Mouse (Mus musculus) limb, embryonic 14.5 days (tissue): ENCODE results near the gene Donson. TPM values are rescaled to one million over a fixed set of nuclear protein-coding genes. Genes with fewer than 3 reads are reported as not detected.

Experiments used
- ATAC-seq: fragments of 200-750 bp; cut with Nextera tagmentation; 2 replicates; pipeline ENCODE4 v1.8.0; 2017; ENCODE audit warnings: low read depth, moderate number of reproducible peaks, moderate TSS enrichment; ENCODE audit not compliant: low FRiP score
- DNase-seq: peaks from one replicate; pipeline ENCODE4 v3.0.0-alpha.2; 2015; ENCODE audit warnings: low spot score
- H3K27ac ChIP-seq: fragments of 300-500 bp; sonication (generic); replicated peaks from 2 replicates; pipeline ENCODE4 v1.5.1; 2014; ENCODE audit warnings: low read depth, mild to moderate bottlenecking, low read length, moderate library complexity, mixed read lengths
- H3K27me3 ChIP-seq: fragments of 300-500 bp; sonication (generic); 2 replicates; pipeline ENCODE4 v1.6.1; 2014; ENCODE audit warnings: low read length, mixed read lengths; ENCODE audit not compliant: control insufficient read depth, insufficient read depth
- H3K36me3 ChIP-seq: fragments of 300-500 bp; sonication (generic); 2 replicates; pipeline ENCODE4 v1.6.1; 2014; ENCODE audit warnings: mild to moderate bottlenecking, low read length, moderate library complexity, mixed read lengths; ENCODE audit not compliant: control insufficient read depth, insufficient read depth
- H3K4me1 ChIP-seq: fragments of 300-500 bp; sonication (generic); 2 replicates; pipeline ENCODE4 v1.6.1; 2014; ENCODE audit warnings: antibody characterized with exemption, low read length, mixed read lengths; ENCODE audit not compliant: control insufficient read depth, insufficient read depth
- H3K4me2 ChIP-seq: fragments of 300-500 bp; sonication (generic); replicated peaks from 2 replicates; pipeline ENCODE4 v1.6.1; 2014; ENCODE audit warnings: low read depth, mild to moderate bottlenecking, low read length, moderate library complexity; ENCODE audit not compliant: severe bottlenecking
- H3K4me3 ChIP-seq: fragments of 300-500 bp; sonication (generic); replicated peaks from 2 replicates; pipeline ENCODE4 v1.5.1; 2014; ENCODE audit warnings: low read length
- H3K9ac ChIP-seq: fragments of 300-500 bp; sonication (generic); 2 replicates; pipeline ENCODE4 v1.6.1; 2014; ENCODE audit warnings: mild to moderate bottlenecking, low read depth, low read length, moderate library complexity; ENCODE audit not compliant: severe bottlenecking
- H3K9me3 ChIP-seq: fragments of 300-500 bp; sonication (generic); 2 replicates; pipeline ENCODE4 v1.6.1; 2016; ENCODE audit warnings: low read length; ENCODE audit not compliant: control insufficient read depth
- POLR2A ChIP-seq: fragments of 200-500 bp; IDR thresholded peaks from 2 replicates; pipeline ENCODE4 v1.8.0; 2012; ENCODE audit warnings: inconsistent platforms, mild to moderate bottlenecking, moderate library complexity, borderline replicate concordance; ENCODE audit not compliant: insufficient read depth, insufficient read length; ENCODE audit errors: extremely low read depth
- WGBS: fragments of 180-500 bp; shearing (Covaris S2); extraction: QIAGEN DNeasy Blood & Tissue Kit; methylation state at CpG from one replicate; pipeline ENCODE4 v1.1.7; 2014; 5-methylcytosine and 5-hydroxymethylcytosine counted together
- polyA plus RNA-seq, 2 experiments: library from polyadenylated mRNA; depleted of rRNA in 1 of 2; stranded (reverse) in 1 of 2; unstranded in 1 of 2; fragments of >200 nt; fragmentation: Nextera tagmentation in 1 of 2; extraction: Ambion mirVana in 1 of 2; gene quantifications; 2 replicates each; pipeline versions ENCODE4 v1.2.1 to v1.2.3; 2012 to 2014

Donson gene
- polyA plus RNA-seq, 2 experiments, result 19.8 to 33.2 TPM

- no peak for DNase-seq
- under 1% methylated on average over 29 of the region's 51 CpGs for WGBS
- Histone ChIP-seq H3K9me3 (no peaks in the 10 kb centered on the region), H3K9ac (peak overlapping the region; percentile 87), H3K36me3 (peaks cover 26% of the 10 kb centered on the region), H3K27ac (0 out of 2 replicates have a peak overlapping the region, but pooled peaks have one; percentile 48), H3K4me3 (peak overlapping the region; percentile 90), H3K4me2 (peak overlapping the region; percentile 86), H3K27me3 (no peaks in the 10 kb centered on the region), H3K4me1 (peaks cover 8% of the 10 kb centered on the region; the same call in 1 of the 2 replicates)
- no peak for TF ChIP-seq POLR2A
- peak; percentile 27; the same call in 1 of the 2 replicates for ATAC-seq
Measured at GRCm38 (mm10) chr16:91688023-91688618, 449 bp downstream of the Donson start.

DNA sequence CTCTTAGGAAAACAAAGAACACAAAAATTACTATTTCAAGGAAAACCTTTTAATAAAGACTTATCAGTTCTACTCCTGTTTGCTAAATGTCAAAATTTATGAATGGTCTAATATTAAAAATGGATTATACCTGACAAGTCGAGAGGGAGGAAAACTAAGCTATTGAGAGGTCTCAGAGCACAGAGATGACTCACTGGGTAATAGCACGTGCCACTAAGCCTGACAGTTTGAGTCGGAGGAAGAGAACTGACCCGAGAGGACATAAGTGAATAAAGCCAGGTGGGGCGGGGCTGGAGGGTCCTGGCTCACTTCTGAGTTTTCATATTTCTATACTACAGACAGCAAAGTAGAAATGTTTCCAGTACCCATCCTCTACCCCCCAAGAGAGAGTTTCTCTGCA lies 2.2 kb downstream of the Donson start:
- WGBS, result 82% methylated on average over 5 of the region's 5 CpGs
- no peaks in the 10 kb centered on the region for H3K27me3 ChIP-seq
- DNase-seq (no peak), ATAC-seq (no peak)
- H3K9ac ChIP-seq, result no peak overlapping the region
- H3K36me3 ChIP-seq, result peaks cover 42% of the 10 kb centered on the region
- H3K9me3 ChIP-seq, result no peaks in the 10 kb centered on the region
- no peak overlapping the region for H3K4me2 ChIP-seq
- TF ChIP-seq POLR2A, result no peak
- no peak overlapping the region for H3K4me3 ChIP-seq
- no peak overlapping the region for H3K27ac ChIP-seq
- H3K4me1 ChIP-seq, result peaks cover 8% of the 10 kb centered on the region; the same call in 1 of the 2 replicates

DNA sequence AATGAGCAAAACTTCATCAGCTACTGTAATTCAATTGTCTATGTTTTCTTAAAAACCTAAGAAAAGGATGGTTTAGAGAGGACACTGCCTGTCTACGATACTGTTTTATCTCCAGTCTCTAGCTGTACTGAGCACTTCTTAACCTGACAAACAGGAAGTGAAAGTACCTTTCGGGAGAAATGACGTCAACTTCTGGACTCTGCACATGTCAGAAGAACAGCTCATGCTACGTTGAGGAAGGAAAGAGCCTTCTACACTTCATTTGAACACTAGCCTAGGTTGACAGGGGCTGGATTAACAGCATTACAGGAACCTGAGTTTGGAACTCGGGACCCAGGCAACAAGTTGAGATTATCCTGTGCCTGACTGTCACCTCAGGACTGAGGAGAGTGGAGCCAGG lies 3.0 kb downstream of the Donson start:
- TF ChIP-seq POLR2A, result no peak
- no peaks in the 10 kb centered on the region for H3K9me3 ChIP-seq
- peaks cover 38% of the 10 kb centered on the region for H3K36me3 ChIP-seq
- peaks cover 8% of the 10 kb centered on the region; the same call in 1 of the 2 replicates for H3K4me1 ChIP-seq
- H3K4me3 ChIP-seq, result no peak overlapping the region
- DNase-seq (no peak), ATAC-seq (no peak)
- no peak overlapping the region for H3K4me2 ChIP-seq
- no peaks in the 10 kb centered on the region for H3K27me3 ChIP-seq
- no peak overlapping the region for H3K9ac ChIP-seq
- 85% methylated on average over 5 of the region's 5 CpGs for WGBS
- H3K27ac ChIP-seq, result no peak overlapping the region

- DNase-seq, result no peak
Measured at GRCm38 (mm10) chr16:91680656-91681055, 7.9 kb downstream of the Donson start.

DNA sequence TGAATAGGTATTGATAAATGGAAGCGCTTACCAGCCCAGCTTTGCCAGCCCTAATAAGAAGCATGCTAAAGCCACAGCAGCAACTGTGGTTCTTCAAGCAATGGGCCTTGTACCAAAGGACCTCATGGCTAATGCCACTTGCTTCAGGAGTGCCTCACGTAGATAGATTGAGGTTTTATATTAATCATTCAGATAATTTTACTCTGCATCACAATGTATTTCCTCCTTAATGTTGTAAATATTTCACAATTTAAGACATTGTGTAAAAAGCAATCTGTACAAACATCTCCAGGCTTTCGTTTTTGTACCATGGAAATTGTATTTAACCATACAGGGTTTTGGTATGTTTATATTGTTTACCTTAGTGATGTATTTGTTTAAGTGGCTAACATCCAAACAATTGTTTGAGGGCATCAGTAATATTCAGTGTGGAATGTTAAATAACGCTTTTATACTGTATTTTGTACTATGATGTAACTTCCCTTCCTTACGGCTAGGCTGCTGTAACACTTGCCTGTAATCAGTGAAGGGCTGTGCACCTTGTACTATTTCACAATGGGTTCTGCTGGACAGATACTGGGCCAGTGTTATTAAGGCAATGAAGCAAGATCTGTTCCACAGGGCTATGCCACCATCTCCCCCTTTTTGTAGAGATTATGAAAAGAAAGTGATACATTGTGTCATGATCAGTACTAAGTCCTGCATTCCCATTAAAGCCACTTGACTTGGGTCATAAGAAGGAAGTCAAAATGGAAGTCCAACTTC lies 10.2 kb downstream of the Donson start:
- no peak overlapping the region for H3K4me3 ChIP-seq
- H3K4me2 ChIP-seq, result no peak overlapping the region
- 89% methylated on average over 5 of the region's 5 CpGs for WGBS
- H3K36me3 ChIP-seq, result peaks cover 81% of the 10 kb centered on the region
- no peak overlapping the region for H3K27ac ChIP-seq
- H3K9ac ChIP-seq, result no peak overlapping the region
- no peaks in the 10 kb centered on the region for H3K27me3 ChIP-seq
- TF ChIP-seq POLR2A, result no peak
- no peaks in the 10 kb centered on the region for H3K9me3 ChIP-seq
- H3K4me1 ChIP-seq, result no peaks in the 10 kb centered on the region
- no peak for DNase-seq
- no peak for ATAC-seq

More at GRCm38 (mm10) chr16:91680656-91681055, 7.9 kb downstream of the Donson start:
- Histone ChIP-seq H3K9ac (no peak overlapping the region), H3K4me3 (no peak overlapping the region), H3K27me3 (no peaks in the 10 kb centered on the region), H3K4me1 (no peaks in the 10 kb centered on the region), H3K9me3 (no peaks in the 10 kb centered on the region), H3K36me3 (peaks cover 75% of the 10 kb centered on the region), H3K4me2 (no peak overlapping the region), H3K27ac (no peak overlapping the region)
- ATAC-seq, result no peak
- no peak for TF ChIP-seq POLR2A
- 83% methylated on average over 5 of the region's 5 CpGs for WGBS
